Mouse (Mus musculus) mesoderm, embryonic 11.5 days (tissue): ENCODE data around the gene Creld1.
A peak's percentile ranks its signal among the peaks of the same experiment; 100 is the strongest.

Experiments used
- DNase-seq: peaks from one replicate; pipeline ENCODE4 v3.0.0-alpha.2; 2012; ENCODE audit warnings: low read depth, low spot score

Gene Creld1

GRCm38 (mm10) chr6:113469432-113469831, 13.7 kb upstream of the Creld1 start:
- peak; percentile 79 for DNase-seq

GRCm38 (mm10) chr6:113471297-113471936, 11.7 kb upstream of the Creld1 start, which contains the start of gene Il17rc:
Gene Il17rc (plus strand): TSS chr6:113471427.
- DNase-seq: no peak

- no peak for DNase-seq
Measured at GRCm38 (mm10) chr6:113472061-113472460, 11.0 kb upstream of the Creld1 start.

GRCm38 (mm10) chr6:113473246-113473645, 9.9 kb upstream of the Creld1 start:
- no peak for DNase-seq

- no peak for DNase-seq
Measured at GRCm38 (mm10) chr6:113473715-113474114, 9.4 kb upstream of the Creld1 start.

- peak; percentile 46 for DNase-seq
Measured at GRCm38 (mm10) chr6:113477353-113477752, 5.7 kb upstream of the Creld1 start.

- DNase-seq: no peak
Measured at GRCm38 (mm10) chr6:113478906-113479305, 4.2 kb upstream of the Creld1 start.

GRCm38 (mm10) chr6:113480555-113481373, 2.3 kb upstream of the Creld1 start:
- no peak for DNase-seq

- peak; percentile 17 for DNase-seq
Measured at GRCm38 (mm10) chr6:113482477-113483099, 509 bp upstream of the Creld1 start.

- peak; percentile 35 for DNase-seq
Measured at GRCm38 (mm10) chr6:113483729-113484128, 632 bp downstream of the Creld1 start.

GRCm38 (mm10) chr6:113487125-113487576, 4.1 kb downstream of the Creld1 start:
- peak; percentile 64 for DNase-seq

GRCm38 (mm10) chr6:113489410-113489809, 6.3 kb downstream of the Creld1 start:
- DNase-seq: no peak

- no peak for DNase-seq
Measured at GRCm38 (mm10) chr6:113492101-113492864, 9.2 kb downstream of the Creld1 start.

GRCm38 (mm10) chr6:113494258-113494788, 11.2 kb downstream of the Creld1 start:
- DNase-seq: peak; percentile 85

- DNase-seq: no peak
Measured at GRCm38 (mm10) chr6:113495071-113495675, 12.1 kb downstream of the Creld1 start.

- DNase-seq: no peak
Measured at GRCm38 (mm10) chr6:113499346-113499745, 16.2 kb downstream of the Creld1 start.

- peak; percentile 54 for DNase-seq
Measured at GRCm38 (mm10) chr6:113501388-113502084, 18.4 kb downstream of the Creld1 start, which contains the start of gene Prrt3. Gene Prrt3 (minus strand): TSS chr6:113501931.

GRCm38 (mm10) chr6:113502801-113503200, 19.7 kb downstream of the Creld1 start:
- no peak for DNase-seq

GRCm38 (mm10) chr6:113505689-113506088, 22.6 kb downstream of the Creld1 start:
- DNase-seq: no peak

- DNase-seq: no peak
Measured at GRCm38 (mm10) chr6:113507130-113507529, 24.0 kb downstream of the Creld1 start.
